Mouse (Mus musculus) heart, embryonic 14.5 days (tissue): ENCODE results near the gene Gm21958. TPM values are rescaled to one million over a fixed set of nuclear protein-coding genes. Genes with fewer than 3 reads are reported as not detected.
A peak's percentile ranks its signal among the peaks of the same experiment; 100 is the strongest.

Experiments
- ATAC-seq: fragments of 200-750 bp; cut with Nextera tagmentation; 2 replicates; pipeline ENCODE4 v1.8.0; 2017; ENCODE audit warnings: low read depth, moderate TSS enrichment; ENCODE audit not compliant: insufficient number of reproducible peaks, insufficient read depth, low FRiP score
- H3K27ac ChIP-seq, 2 experiments: fragments of 200-500 bp in 1 of 2; fragments of 300-500 bp in 1 of 2; sonication (generic) in 1 of 2; replicated peaks in 1 of 2; 2 replicates each; pipeline ENCODE4 v1.5.1; 2012 to 2014; ENCODE audit warnings: low read depth in 2 of 2, low read length in 2 of 2, control low read depth in 1 of 2, mild to moderate bottlenecking in 1 of 2, mixed read lengths in 1 of 2; ENCODE audit not compliant: control insufficient read depth in 1 of 2, insufficient read depth in 1 of 2
- H3K27me3 ChIP-seq: fragments of 300-500 bp; sonication (generic); 2 replicates; pipeline ENCODE4 v1.6.1; 2014; ENCODE audit warnings: mild to moderate bottlenecking, low read length, control low read depth; ENCODE audit not compliant: control insufficient read depth, insufficient read depth
- H3K36me3 ChIP-seq: fragments of 300-500 bp; sonication (generic); 2 replicates; pipeline ENCODE4 v1.6.1; 2014; ENCODE audit warnings: mild to moderate bottlenecking, control low read depth, low read length, mixed read lengths; ENCODE audit not compliant: control insufficient read depth, insufficient read depth
- H3K4me1 ChIP-seq, 2 experiments: fragments of 200-500 bp in 1 of 2; fragments of 300-500 bp in 1 of 2; sonication (generic) in 1 of 2; 2 replicates each; pipeline ENCODE4 v1.6.1; 2012 to 2014; ENCODE audit warnings: low read length in 2 of 2, control low read depth in 1 of 2, mixed read lengths in 1 of 2; ENCODE audit not compliant: control insufficient read depth in 2 of 2, insufficient read depth in 2 of 2
- H3K4me2 ChIP-seq: fragments of 300-500 bp; sonication (generic); 2 replicates; pipeline ENCODE4 v1.6.1; 2014; ENCODE audit warnings: mild to moderate bottlenecking, low read length
- H3K4me3 ChIP-seq, 2 experiments: fragments of 200-500 bp in 1 of 2; fragments of 300-500 bp in 1 of 2; sonication (generic) in 1 of 2; 2 replicates each; pipeline ENCODE4 v1.5.1; 2012 to 2014; ENCODE audit warnings: low read length in 2 of 2, mild to moderate bottlenecking in 2 of 2, control low read depth in 1 of 2, low read depth in 1 of 2, moderate library complexity in 1 of 2; ENCODE audit not compliant: control insufficient read depth in 1 of 2, insufficient read depth in 1 of 2
- H3K9ac ChIP-seq: fragments of 300-500 bp; sonication (generic); 2 replicates; pipeline ENCODE4 v1.6.1; 2014; ENCODE audit warnings: mild to moderate bottlenecking, low read length
- H3K9me3 ChIP-seq: fragments of 300-500 bp; sonication (generic); 2 replicates; pipeline ENCODE4 v1.6.1; 2016; ENCODE audit warnings: low read length, control low read depth; ENCODE audit not compliant: control insufficient read depth
- WGBS: fragments of 180-500 bp; shearing (Covaris S2); extraction: QIAGEN DNeasy Blood & Tissue Kit; methylation state at CpG from one replicate; pipeline ENCODE4 v1.1.7; 2014; 5-methylcytosine and 5-hydroxymethylcytosine counted together
- polyA plus RNA-seq: library from polyadenylated mRNA; unstranded; fragments of >200 nt; fragmentation: Nextera tagmentation; extraction: Ambion mirVana; gene quantifications from 2 replicates; pipeline ENCODE4 v1.2.1, GENCODE M21; 2014

Gm21958 gene
- 1.1 and 1.3 TPM in 2 replicates for polyA plus RNA-seq

DNA sequence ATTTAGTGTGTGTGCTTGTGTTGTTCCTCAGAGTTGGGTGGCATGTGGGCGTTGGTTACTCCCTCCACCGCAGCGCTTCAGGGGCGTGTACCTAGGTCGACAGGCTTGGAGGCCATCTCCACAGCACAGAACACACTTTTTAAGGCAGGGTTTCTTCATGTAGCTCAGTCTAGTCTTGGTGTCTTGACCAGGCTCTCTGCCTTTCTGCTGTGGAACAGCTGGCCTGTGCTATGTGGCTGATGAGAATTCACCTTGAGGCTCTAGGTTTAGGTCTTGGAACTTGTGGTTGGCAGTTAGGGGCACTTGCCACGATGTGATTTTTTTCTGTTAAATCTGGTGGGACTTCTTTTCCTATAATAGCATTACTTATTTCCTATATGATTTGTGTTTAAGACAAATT lies at the start of gene Gm21958:
Gene Gm21958, minus strand, starts transcription at position 101 of the 400 bp plus-strand sequence.
- Histone ChIP-seq H3K4me3 (no peak within 1 kb of the TSS), H3K4me2 (no peak within 1 kb of the TSS), H3K9ac (no peak within 1 kb of the TSS), H3K27me3 (no peaks in the 10 kb centered on the region), H3K27ac (no peak within 1 kb of the TSS), H3K36me3 (peaks cover 92% of the 10 kb centered on the region), H3K4me1 (no peaks in the 10 kb centered on the region), H3K9me3 (no peaks in the 10 kb centered on the region)
- no peak for ATAC-seq
- 87% methylated on average over 6 of the region's 6 CpGs for WGBS

DNA sequence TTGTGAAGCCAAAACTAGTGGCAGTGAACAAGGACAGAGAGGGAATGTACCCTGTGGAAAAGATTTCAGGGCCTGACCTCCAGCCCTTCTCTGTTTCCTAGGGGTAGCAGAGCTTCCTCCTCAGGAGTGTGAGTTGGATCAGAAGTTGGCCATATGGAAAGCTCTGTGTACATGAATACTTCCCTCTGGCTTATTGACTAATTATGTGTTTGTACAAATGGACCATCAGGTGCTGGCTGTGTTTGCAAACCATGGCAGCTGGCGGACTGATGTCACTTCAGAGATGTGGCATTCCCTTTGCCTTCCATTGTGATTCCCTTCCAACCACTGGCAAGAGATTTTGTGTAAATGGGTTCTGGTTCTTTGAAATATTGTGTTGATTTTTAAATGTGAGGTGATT lies 47.1 kb upstream of the Gm21958 start:
- Histone ChIP-seq H3K27ac (no peak overlapping the region), H3K9ac (no peak overlapping the region), H3K4me1 (peaks cover 3 to 12% of the 10 kb centered on the region in 2 experiments; a peak in 2 of 4 replicates), H3K27me3 (no peaks in the 10 kb centered on the region), H3K9me3 (no peaks in the 10 kb centered on the region), H3K4me3 (no peak overlapping the region), H3K36me3 (no peaks in the 10 kb centered on the region), H3K4me2 (no peak overlapping the region)
- no peak for ATAC-seq
- WGBS = 92% methylated on average over 1 of the region's 1 CpGs

DNA sequence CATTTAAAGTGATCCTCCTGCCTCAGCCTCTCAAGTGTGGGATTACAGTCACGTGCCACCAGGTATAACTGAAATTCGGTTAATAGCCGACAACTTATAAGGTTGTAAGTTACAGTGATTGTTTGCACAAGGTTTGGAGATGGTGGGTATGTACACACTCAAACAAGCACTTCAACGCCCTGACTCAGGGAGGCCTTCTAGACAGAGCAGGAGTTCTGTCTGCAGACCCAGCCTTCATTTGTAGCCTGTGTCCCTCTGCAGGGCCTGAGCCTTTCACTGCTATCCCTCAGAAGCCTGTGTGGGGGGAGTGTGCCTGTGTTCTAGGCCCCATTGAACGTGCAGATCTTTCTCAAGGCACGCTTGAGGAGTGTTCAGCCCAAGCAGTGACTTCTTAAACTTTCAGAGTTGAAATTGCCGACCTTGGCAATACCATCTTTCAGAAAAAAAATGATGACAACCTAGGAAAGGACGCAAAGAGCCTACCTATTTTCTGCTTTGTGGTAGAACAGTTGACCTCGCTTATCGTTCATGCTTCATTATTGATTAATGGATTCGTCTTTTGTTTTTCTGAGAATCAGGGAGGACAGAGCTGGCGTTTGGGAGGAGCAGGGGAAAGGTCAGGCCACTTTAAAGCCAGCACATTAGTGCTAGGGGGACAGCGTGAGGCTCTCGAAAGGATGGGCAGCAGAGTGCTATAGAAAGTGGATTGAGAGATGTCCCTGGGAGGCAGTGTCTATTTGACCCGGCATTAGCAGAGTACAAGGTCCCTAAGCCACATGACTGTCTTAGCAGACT lies 46.4 kb upstream of the Gm21958 start:
- 73% methylated on average over 15 of the region's 15 CpGs for WGBS
- Histone ChIP-seq H3K4me1 (peaks cover 3 to 14% of the 10 kb centered on the region in 2 experiments; a peak in 2 of 4 replicates), H3K27ac (no peak overlapping the region), H3K9ac (no peak overlapping the region), H3K9me3 (no peaks in the 10 kb centered on the region), H3K4me3 (no peak overlapping the region), H3K4me2 (no peak overlapping the region), H3K36me3 (no peaks in the 10 kb centered on the region), H3K27me3 (no peaks in the 10 kb centered on the region)
- ATAC-seq = no peak

DNA sequence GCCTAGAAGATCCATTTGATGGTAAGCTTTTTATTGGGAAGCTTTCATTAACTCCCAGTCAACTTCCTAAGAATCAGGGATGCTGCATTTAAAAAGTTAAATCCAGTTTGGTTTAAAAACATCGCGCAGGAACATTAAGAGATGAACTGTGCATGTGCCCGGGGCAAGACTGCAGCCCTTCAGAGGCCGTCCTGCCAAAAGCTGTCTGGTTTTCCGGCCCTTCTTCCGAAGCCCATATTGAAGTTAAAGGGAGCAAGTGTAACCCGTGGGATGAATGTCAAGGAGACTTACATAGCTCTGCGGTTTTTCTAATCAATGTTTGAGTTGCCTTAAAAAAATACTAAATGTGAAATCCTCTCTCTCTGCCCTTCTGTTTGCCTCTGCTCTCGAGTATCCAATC lies 45.1 kb upstream of the Gm21958 start:
- Histone ChIP-seq H3K4me1 (peaks cover 5 to 15% of the 10 kb centered on the region in 2 experiments; a peak in 3 of 4 replicates), H3K27ac (no peak overlapping the region), H3K4me2 (no peak overlapping the region), H3K9me3 (no peaks in the 10 kb centered on the region), H3K27me3 (no peaks in the 10 kb centered on the region), H3K36me3 (no peaks in the 10 kb centered on the region), H3K9ac (no peak overlapping the region), H3K4me3 (no peak overlapping the region)
- ATAC-seq = no peak
- WGBS = 86% methylated on average over 9 of the region's 9 CpGs

DNA sequence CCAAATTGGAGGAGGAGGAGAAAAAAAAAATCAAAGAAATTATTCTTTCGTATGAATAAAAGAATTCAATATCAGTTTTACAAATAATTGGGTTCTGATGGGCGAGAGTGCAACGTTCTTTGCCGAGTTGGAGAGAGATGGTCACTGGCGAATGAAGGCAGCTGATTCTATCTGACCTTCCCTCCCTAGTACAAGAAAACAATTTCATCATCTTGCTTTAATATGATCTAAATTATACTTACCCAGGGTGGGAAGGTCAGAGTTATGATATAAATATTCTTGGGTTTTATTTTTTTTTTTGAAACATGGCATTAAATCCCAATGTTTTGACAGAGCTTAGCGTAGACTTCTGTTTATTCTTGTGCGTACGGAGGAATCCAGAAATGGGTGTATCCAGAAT lies 43.3 kb upstream of the Gm21958 start:
- no peaks in the 10 kb centered on the region for H3K9me3 ChIP-seq
- H3K4me2 ChIP-seq = peak overlapping the region; percentile 99; the same call in 1 of the 2 replicates
- peaks cover 2 to 11% of the 10 kb centered on the region in 2 experiments; a peak in 2 of 4 replicates for H3K4me1 ChIP-seq
- no peak overlapping the region for H3K27ac ChIP-seq
- no peaks in the 10 kb centered on the region for H3K36me3 ChIP-seq
- H3K27me3 ChIP-seq = no peaks in the 10 kb centered on the region
- 87% methylated on average over 8 of the region's 8 CpGs for WGBS
- no peak overlapping the region for H3K9ac ChIP-seq
- ATAC-seq = no peak
- no peak overlapping the region for H3K4me3 ChIP-seq

DNA sequence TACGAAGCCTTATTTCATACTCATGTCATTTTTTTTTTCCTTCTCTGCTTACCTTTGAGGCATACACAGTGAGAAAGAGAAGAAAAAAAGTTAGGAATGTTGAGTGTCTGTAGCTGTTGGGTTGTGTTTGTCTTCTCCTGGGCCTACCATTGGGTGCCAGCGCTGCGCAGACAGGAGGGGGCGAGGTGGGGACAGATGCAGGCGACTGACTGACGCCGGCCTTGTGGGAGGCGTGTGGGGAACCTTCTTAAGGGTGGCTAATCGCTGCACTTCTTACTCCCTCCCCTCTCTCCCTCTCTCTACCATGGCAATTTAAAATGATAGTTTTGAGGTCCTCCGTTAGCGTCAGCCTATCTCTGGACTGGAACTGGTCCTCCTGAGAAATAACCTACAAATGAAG lies 41.9 kb upstream of the Gm21958 start:
- Histone ChIP-seq H3K4me1 (peaks cover 2 to 11% of the 10 kb centered on the region in 2 experiments; a peak in 2 of 4 replicates), H3K27me3 (no peaks in the 10 kb centered on the region), H3K9ac (peak overlapping the region; percentile 84), H3K4me3 (peak overlapping the region; percentile 77 to 80), H3K27ac (peak overlapping the region; percentile 65 to 84), H3K9me3 (no peaks in the 10 kb centered on the region), H3K36me3 (peaks cover 6% of the 10 kb centered on the region; the same call in 1 of the 2 replicates), H3K4me2 (peak overlapping the region; percentile 99)
- ATAC-seq = no peak
- WGBS = under 1% methylated on average over 11 of the region's 11 CpGs

DNA sequence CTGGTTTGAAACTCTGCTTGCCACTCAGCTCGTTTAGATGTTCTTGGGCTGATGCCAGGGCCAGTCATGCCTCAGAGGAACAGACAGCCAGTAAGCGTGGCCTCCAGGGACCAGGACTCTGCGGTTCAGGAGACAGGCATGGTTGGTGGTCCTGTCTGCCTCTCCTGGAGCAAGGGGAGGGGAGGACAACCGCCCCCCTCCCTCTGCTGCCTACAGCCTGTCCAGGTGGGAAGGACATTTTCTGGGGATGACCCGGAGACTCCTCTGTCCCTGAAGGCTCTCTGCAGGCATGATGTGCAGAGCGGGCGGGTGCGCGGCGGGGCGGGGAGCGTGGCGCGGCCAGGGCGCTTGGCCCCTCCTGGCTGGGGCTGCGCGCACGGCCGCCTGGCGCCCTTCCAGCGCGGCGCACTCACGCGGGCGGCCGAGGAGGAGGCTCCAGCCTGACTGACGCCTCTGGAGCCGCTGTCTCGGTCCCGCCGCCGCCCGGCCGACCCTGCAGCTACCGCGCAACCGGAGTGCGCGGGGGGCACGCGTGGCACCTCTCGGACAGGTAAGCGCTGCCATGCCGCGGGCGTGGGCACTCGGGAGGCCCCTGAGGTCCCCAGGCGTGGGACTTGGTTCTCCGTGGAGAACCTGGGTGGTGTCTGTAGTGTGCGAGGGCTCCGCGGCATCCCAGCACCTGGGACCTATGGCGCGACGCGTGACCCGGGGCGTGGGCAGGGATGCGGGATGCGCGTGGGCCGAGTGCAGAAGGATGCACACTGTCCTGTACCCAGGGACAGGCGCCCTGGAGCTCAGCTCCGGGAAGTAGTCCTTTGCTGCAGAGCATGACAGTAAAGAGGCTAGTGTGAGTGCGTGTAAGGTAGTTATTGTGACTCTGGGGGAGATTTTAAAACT lies 41.2 kb upstream of the Gm21958 start, which contains the start of gene Smad9:
Gene Smad9, plus strand, starts transcription at position 438 of the 897 bp plus-strand sequence.
- Histone ChIP-seq H3K27ac (peak within 1 kb of the TSS; percentile 65 to 84), H3K4me2 (peak within 1 kb of the TSS; percentile 99), H3K36me3 (peaks cover 12% of the 10 kb centered on the region), H3K4me1 (peaks cover 2 to 11% of the 10 kb centered on the region in 2 experiments; a peak in 2 of 4 replicates), H3K9me3 (no peaks in the 10 kb centered on the region), H3K27me3 (no peaks in the 10 kb centered on the region), H3K4me3 (peak within 1 kb of the TSS; percentile 77 to 80), H3K9ac (peak within 1 kb of the TSS; percentile 84)
- ATAC-seq = peak; percentile 78
- WGBS = under 1% methylated on average over 58 of the region's 66 CpGs
